Mouse (Mus musculus): Measurements from ENCODE around the gene Fads6. TPM values are rescaled to one million over a fixed set of nuclear protein-coding genes. Genes with fewer than 3 reads are reported as not detected.

Gene Fads6
- total and polyA plus RNA-seq, 2 experiments from 2014 or later = 0.34 to 2.9 TPM

DNA sequence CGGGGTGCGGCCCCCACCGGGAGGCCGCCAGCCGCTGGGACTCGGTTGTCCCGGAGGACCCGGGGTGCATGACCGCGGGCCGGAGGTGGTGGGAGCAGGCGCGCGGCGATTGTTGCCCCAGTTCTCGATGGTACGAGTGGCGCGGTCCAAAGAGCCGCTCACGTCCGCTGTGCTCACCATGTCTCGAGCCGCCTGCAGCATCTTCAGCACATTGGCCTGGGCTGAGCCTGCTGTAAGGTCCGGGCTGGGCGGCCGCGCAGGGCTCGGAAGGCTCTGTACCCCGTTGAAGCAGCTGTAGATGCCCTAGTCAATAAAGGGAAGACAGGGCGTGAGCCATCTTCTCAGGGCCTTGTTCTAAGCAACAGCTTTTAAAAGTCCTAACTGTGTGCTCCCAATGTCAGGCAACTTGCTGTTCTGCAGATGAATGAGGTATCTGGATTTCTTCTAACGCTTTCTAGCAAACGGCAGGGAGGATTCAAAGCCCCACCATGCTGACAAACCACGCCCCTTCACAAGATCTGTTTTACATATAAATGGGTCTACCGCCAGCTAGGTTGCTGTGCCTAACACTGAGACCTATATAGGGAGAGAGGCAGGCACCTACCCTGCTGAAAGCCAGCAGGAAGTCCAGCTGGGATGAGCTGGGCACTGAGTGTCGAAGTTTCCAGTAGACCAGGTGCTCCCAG, 46.9 kb downstream of the Fads6 start:
- H3K4me2 ChIP-seq (ENCODE audit: low read depth, low read length) = peak overlapping the region; percentile 62
- no peak for ATAC-seq (ENCODE audit: insufficient read depth, low read depth)
- H3K4me3 ChIP-seq (ENCODE audit: low read depth, low read length) = peak overlapping the region; percentile 42
- no peak for DNase-seq (ENCODE audit: low spot score)
- no peak overlapping the region for H3K27ac ChIP-seq (ENCODE audit: low read depth)
- H3K4me1 ChIP-seq (ENCODE audit: control insufficient read depth, insufficient read depth) = 0 out of 2 replicates have a peak, but pooled peaks cover 8% of the 10 kb centered on the region
- TF ChIP-seq EP300 (IDR thresholded peaks at IDR 0.05; ENCODE audit: low read depth) (no peak), CTCF (IDR thresholded peaks at IDR 0.05; ENCODE audit: low read depth) (no peak)
- no peaks in the 10 kb centered on the region for H3K9me3 ChIP-seq (replicated peaks; ENCODE audit: control insufficient read depth, low read length)
- H3K9ac ChIP-seq (replicated peaks; ENCODE audit: low read depth, low read length) = 0 out of 2 replicates have a peak overlapping the region, but pooled peaks have one; percentile 21
- peaks cover 85% of the 10 kb centered on the region for H3K27me3 ChIP-seq (ENCODE audit: control insufficient read depth, insufficient read depth, low read length)
- no peaks in the 10 kb centered on the region for H3K36me3 ChIP-seq (replicated peaks; ENCODE audit: control insufficient read depth, insufficient read depth, low read length)
- WGBS = 3% methylated on average over 36 of the region's 36 CpGs

- Histone ChIP-seq H3K4me3 (ENCODE audit: low read depth, low read length) (peak overlapping the region; percentile 42), H3K27ac (ENCODE audit: low read depth) (no peak overlapping the region), H3K9ac (replicated peaks; ENCODE audit: low read depth, low read length) (peak overlapping the region; percentile 21; the same call in 1 of the 2 replicates), H3K9me3 (replicated peaks; ENCODE audit: control insufficient read depth, low read length) (no peaks in the 10 kb centered on the region), H3K4me2 (ENCODE audit: low read depth, low read length) (peak overlapping the region; percentile 62), H3K36me3 (replicated peaks; ENCODE audit: control insufficient read depth, insufficient read depth, low read length) (peaks cover 7% of the 10 kb centered on the region; the same call in 1 of the 2 replicates), H3K4me1 (ENCODE audit: control insufficient read depth, insufficient read depth) (0 out of 2 replicates have a peak, but pooled peaks cover 8% of the 10 kb centered on the region), H3K27me3 (ENCODE audit: control insufficient read depth, insufficient read depth, low read length) (peaks cover 79% of the 10 kb centered on the region)
- WGBS = 4% methylated on average over 61 of the region's 63 CpGs
- 0 out of 2 replicates have a peak, but pooled peaks have one; percentile 14 for ATAC-seq (ENCODE audit: insufficient read depth, low read depth)
- no peak for TF ChIP-seq EP300 (IDR thresholded peaks at IDR 0.05; ENCODE audit: low read depth)
- TF ChIP-seq CTCF (IDR thresholded peaks at IDR 0.05; ENCODE audit: low read depth) = peak; percentile 10; the same call in 1 of the 2 replicates
- no peak for DNase-seq (ENCODE audit: low spot score)
Observed at GRCm38 (mm10) chr11:115249721-115250404, 47.6 kb downstream of the Fads6 start.

DNA sequence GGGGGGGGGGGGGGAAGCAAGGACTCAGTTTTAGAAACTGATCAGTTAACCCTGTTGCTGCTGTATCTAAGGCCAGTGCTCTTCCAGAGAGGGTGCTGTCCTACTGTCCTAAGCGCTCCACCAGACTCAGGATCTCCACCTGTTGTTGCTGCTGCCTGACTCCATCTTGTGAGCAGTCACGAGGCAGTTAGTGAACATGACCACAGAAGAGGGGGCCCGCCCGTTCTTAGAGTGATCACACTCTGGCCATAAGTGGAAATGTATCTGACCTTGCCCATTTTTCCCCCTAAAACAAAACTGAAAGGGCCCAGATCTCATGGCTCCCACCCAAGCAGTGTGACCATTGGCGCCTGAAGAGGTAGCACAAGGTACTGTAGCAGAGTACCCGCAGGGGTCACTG, 49.5 kb downstream of the Fads6 start:
- H3K9me3 ChIP-seq (replicated peaks; ENCODE audit: control insufficient read depth, low read length) = no peaks in the 10 kb centered on the region
- H3K27ac ChIP-seq (ENCODE audit: low read depth) = no peak overlapping the region
- ATAC-seq (ENCODE audit: insufficient read depth, low read depth) = no peak
- DNase-seq (ENCODE audit: low spot score) = no peak
- H3K4me2 ChIP-seq (ENCODE audit: low read depth, low read length) = no peak overlapping the region
- 0 out of 2 replicates have a peak, but pooled peaks cover 8% of the 10 kb centered on the region for H3K4me1 ChIP-seq (ENCODE audit: control insufficient read depth, insufficient read depth)
- H3K27me3 ChIP-seq (ENCODE audit: control insufficient read depth, insufficient read depth, low read length) = peaks cover 63% of the 10 kb centered on the region
- H3K9ac ChIP-seq (replicated peaks; ENCODE audit: low read depth, low read length) = no peak overlapping the region
- H3K4me3 ChIP-seq (ENCODE audit: low read depth, low read length) = no peak overlapping the region
- 63% methylated on average over 6 of the region's 6 CpGs for WGBS
- TF ChIP-seq EP300 (IDR thresholded peaks at IDR 0.05; ENCODE audit: low read depth) (no peak), CTCF (IDR thresholded peaks at IDR 0.05; ENCODE audit: low read depth) (no peak)
- H3K36me3 ChIP-seq (replicated peaks; ENCODE audit: control insufficient read depth, insufficient read depth, low read length) = peaks cover 15% of the 10 kb centered on the region

GRCm38 (mm10) chr11:115247240-115247639, 50.2 kb downstream of the Fads6 start:
- no peaks in the 10 kb centered on the region for H3K9me3 ChIP-seq (replicated peaks; ENCODE audit: control insufficient read depth, low read length)
- TF ChIP-seq EP300 (IDR thresholded peaks at IDR 0.05; ENCODE audit: low read depth) (no peak), CTCF (IDR thresholded peaks at IDR 0.05; ENCODE audit: low read depth) (no peak)
- no peak for ATAC-seq (ENCODE audit: insufficient read depth, low read depth)
- H3K27ac ChIP-seq (ENCODE audit: low read depth) = no peak overlapping the region
- no peak overlapping the region for H3K4me3 ChIP-seq (ENCODE audit: low read depth, low read length)
- 21% methylated on average over 3 of the region's 3 CpGs for WGBS
- 0 out of 2 replicates have a peak, but pooled peaks cover 8% of the 10 kb centered on the region for H3K4me1 ChIP-seq (ENCODE audit: control insufficient read depth, insufficient read depth)
- no peak for DNase-seq (ENCODE audit: low spot score)
- H3K36me3 ChIP-seq (replicated peaks; ENCODE audit: control insufficient read depth, insufficient read depth, low read length) = peaks cover 15% of the 10 kb centered on the region
- H3K27me3 ChIP-seq (ENCODE audit: control insufficient read depth, insufficient read depth, low read length) = peaks cover 56% of the 10 kb centered on the region
- no peak overlapping the region for H3K4me2 ChIP-seq (ENCODE audit: low read depth, low read length)
- no peak overlapping the region for H3K9ac ChIP-seq (replicated peaks; ENCODE audit: low read depth, low read length)

DNA sequence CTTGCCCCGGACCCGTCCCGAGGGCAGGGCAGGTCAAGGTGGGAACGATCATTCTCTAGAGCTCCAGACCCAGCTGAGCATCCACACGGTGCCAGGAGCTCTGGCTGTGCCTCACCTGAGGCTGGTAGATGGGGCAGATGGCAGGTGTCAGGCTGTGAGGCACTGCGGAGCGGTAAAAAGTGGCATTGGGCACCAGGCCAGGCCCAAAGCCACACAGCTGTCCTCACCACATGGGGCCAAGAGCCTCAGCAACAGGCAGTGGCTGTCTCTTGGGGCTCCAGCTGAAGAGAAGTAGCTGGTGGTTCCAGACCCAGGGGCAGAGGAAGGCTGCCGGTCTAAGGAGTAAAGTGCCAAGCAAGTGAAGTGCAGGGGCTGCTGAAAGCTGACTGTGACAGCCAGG, 51.1 kb downstream of the Fads6 start:
- WGBS = 67% methylated on average over 8 of the region's 8 CpGs
- Histone ChIP-seq H3K9ac (replicated peaks; ENCODE audit: low read depth, low read length) (no peak overlapping the region), H3K27me3 (ENCODE audit: control insufficient read depth, insufficient read depth, low read length) (peaks cover 49% of the 10 kb centered on the region), H3K4me1 (ENCODE audit: control insufficient read depth, insufficient read depth) (0 out of 2 replicates have a peak, but pooled peaks cover 8% of the 10 kb centered on the region), H3K4me2 (ENCODE audit: low read depth, low read length) (no peak overlapping the region), H3K27ac (ENCODE audit: low read depth) (no peak overlapping the region), H3K9me3 (replicated peaks; ENCODE audit: control insufficient read depth, low read length) (no peaks in the 10 kb centered on the region), H3K4me3 (ENCODE audit: low read depth, low read length) (no peak overlapping the region), H3K36me3 (replicated peaks; ENCODE audit: control insufficient read depth, insufficient read depth, low read length) (peaks cover 15% of the 10 kb centered on the region)
- DNase-seq (ENCODE audit: low spot score) = no peak
- TF ChIP-seq EP300 (IDR thresholded peaks at IDR 0.05; ENCODE audit: low read depth) (no peak), CTCF (IDR thresholded peaks at IDR 0.05; ENCODE audit: low read depth) (no peak)
- ATAC-seq (ENCODE audit: insufficient read depth, low read depth) = no peak

Data from heart, postnatal 0 days (tissue).